Mouse (Mus musculus): ENCODE measurements at regions not wholly inside any gene's neighbourhood (a gene's known extent, or its start where the extent isn't known, plus 50 kb on each side); places are given as distances from the start of the nearest gene placed in this dataset.

GRCm38 (mm10) chr13:52428527-52428926 is 102.6 kb downstream of the Diras2 start:
- no peak for DNase-seq

- no peak for DNase-seq
These were observed 94.3 kb downstream of the Diras2 start for GRCm38 (mm10) chr13:52436756-52437155.

GRCm38 (mm10) chr13:52445513-52445912 is 85.6 kb downstream of the Diras2 start:
- no peak for DNase-seq

GRCm38 (mm10) chr13:52448902-52449301 is 82.2 kb downstream of the Diras2 start:
- DNase-seq = no peak

GRCm38 (mm10) chr13:52451486-52451885 is 79.6 kb downstream of the Diras2 start:
- no peak for DNase-seq

GRCm38 (mm10) chr13:52452291-52452690 is 78.8 kb downstream of the Diras2 start:
- DNase-seq = no peak

Data from thymus, postnatal 4 days (tissue).